Comparison of ENCODE assay signal across 31 mouse cellular contexts in the genomic region with DNA sequence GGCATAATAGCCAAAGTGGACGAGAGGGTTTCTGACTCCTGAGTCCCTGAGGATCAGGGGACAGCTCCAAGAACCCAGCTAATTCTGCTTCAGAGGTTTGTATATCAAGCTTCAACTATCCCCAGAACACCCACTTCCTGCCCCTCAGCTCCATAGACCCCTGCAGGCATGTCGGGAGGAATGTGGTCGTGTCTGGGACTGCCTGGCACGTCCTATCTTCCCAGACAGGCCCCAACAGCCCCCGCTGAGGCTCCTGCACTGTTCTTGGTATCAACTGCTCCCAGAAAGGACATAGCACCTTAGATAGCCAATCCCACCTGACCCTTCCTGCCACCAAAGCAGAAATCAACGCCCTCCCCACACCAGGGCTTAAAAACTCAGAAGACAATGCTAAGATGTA. TPM values are rescaled to one million over a fixed set of nuclear protein-coding genes. Genes with fewer than 3 reads are reported as not detected.
A peak's percentile ranks its signal among the peaks of the same experiment; 100 is the strongest.
DNase-seq lines count a peak whose midpoint lies in the region; ATAC-seq lines count a peak whose summit lies in the region.
"Had no signal": no experiment of that assay in that cellular context is flagged by ENCODE, and none has a peak within 500 bp of the region (broad histone marks: within the 10 kb centered on the region; RNA-seq: fewer than 3 reads in every experiment).

No protein-coding gene starts in this region.

- 35% methylated on average over 6 of the region's 6 CpGs for WGBS in embryonic facial prominence, embryonic 15.5 days
- 70% methylated on average over 6 of the region's 6 CpGs for WGBS in forebrain, embryonic 10.5 days
- WGBS in forebrain, embryonic 12.5 days, result 73% methylated on average over 6 of the region's 6 CpGs

- no peaks in the 10 kb centered on the region for H3K9me3 ChIP-seq in embryonic facial prominence, embryonic 15.5 days (replicated peaks)
- no peaks in the 10 kb centered on the region for H3K9me3 ChIP-seq in forebrain, embryonic 10.5 days
- H3K9me3 ChIP-seq in forebrain, embryonic 12.5 days, result no peaks in the 10 kb centered on the region
- H3K9me3 ChIP-seq: heart, embryonic 15.5 days; hindbrain, embryonic 13.5 days; liver, embryonic 15.5 days; neural tube, embryonic 15.5 days; stomach, embryonic 15.5 days had no signal

- 0 out of 2 replicates have a peak overlapping the region, but pooled peaks have one; percentile 6 for H3K4me2 ChIP-seq in embryonic facial prominence, embryonic 15.5 days (replicated peaks)
- no peak overlapping the region for H3K4me2 ChIP-seq in forebrain, embryonic 12.5 days
- H3K4me2 ChIP-seq: heart, embryonic 15.5 days; hindbrain, embryonic 13.5 days; liver, embryonic 15.5 days; midbrain, embryonic 11.5 days; neural tube, embryonic 15.5 days; stomach, embryonic 15.5 days had no signal

- no peak for ATAC-seq in embryonic facial prominence, embryonic 15.5 days (ENCODE audit: insufficient number of reproducible peaks, low FRiP score, low TSS enrichment, low read depth)
- no peak for ATAC-seq in forebrain, embryonic 12.5 days (ENCODE audit: low FRiP score)
- ATAC-seq: forebrain, embryonic 16.5 days; inflammation-experienced regulatory T-cells, adult 6 months; lung, postnatal 0 days had no signal

- no peak overlapping the region for H3K4me3 ChIP-seq in embryonic facial prominence, embryonic 15.5 days (replicated peaks)
- no peak overlapping the region for H3K4me3 ChIP-seq in forebrain, embryonic 10.5 days
- H3K4me3 ChIP-seq in forebrain, embryonic 12.5 days (replicated peaks), result no peak overlapping the region
- H3K4me3 ChIP-seq: erythroblast, embryonic 14.5 days; heart, adult 2 months; heart, embryonic 15.5 days; hindbrain, embryonic 13.5 days; liver, embryonic 15.5 days; neural tube, embryonic 15.5 days; stomach, embryonic 15.5 days had no signal

- peak overlapping the region; percentile 77 for H3K27ac ChIP-seq in embryonic facial prominence, embryonic 15.5 days (replicated peaks)
- no peak overlapping the region for H3K27ac ChIP-seq in forebrain, embryonic 10.5 days
- no peak overlapping the region for H3K27ac ChIP-seq in forebrain, embryonic 12.5 days
- H3K27ac ChIP-seq: heart, adult 2 months; heart, embryonic 15.5 days; hindbrain, embryonic 13.5 days; liver, embryonic 15.5 days; macrophage; neural tube, embryonic 15.5 days had no signal

- H3K27me3 ChIP-seq in embryonic facial prominence, embryonic 15.5 days, result no peaks in the 10 kb centered on the region
- no peaks in the 10 kb centered on the region for H3K27me3 ChIP-seq in forebrain, embryonic 10.5 days (ENCODE audit: poor library complexity, severe bottlenecking)
- H3K27me3 ChIP-seq in forebrain, embryonic 12.5 days, result no peaks in the 10 kb centered on the region
- H3K27me3 ChIP-seq: heart, embryonic 15.5 days; liver, embryonic 15.5 days; neural tube, embryonic 15.5 days; stomach, embryonic 15.5 days had no signal

- H3K9ac ChIP-seq in embryonic facial prominence, embryonic 15.5 days, result no peak overlapping the region
- no peak overlapping the region for H3K9ac ChIP-seq in forebrain, embryonic 12.5 days
- H3K9ac ChIP-seq: heart, embryonic 15.5 days; hindbrain, embryonic 13.5 days; liver, embryonic 15.5 days; neural tube, embryonic 15.5 days; stomach, embryonic 15.5 days had no signal

- 0 out of 2 replicates have a peak, but pooled peaks cover 8% of the 10 kb centered on the region for H3K4me1 ChIP-seq in embryonic facial prominence, embryonic 15.5 days
- no peaks in the 10 kb centered on the region for H3K4me1 ChIP-seq in forebrain, embryonic 10.5 days
- no peaks in the 10 kb centered on the region for H3K4me1 ChIP-seq in forebrain, embryonic 12.5 days
- H3K4me1 ChIP-seq: heart, embryonic 15.5 days; hindbrain, embryonic 13.5 days; liver, embryonic 15.5 days; neural tube, embryonic 15.5 days; stomach, embryonic 15.5 days had no signal

- H3K36me3 ChIP-seq in embryonic facial prominence, embryonic 15.5 days, result no peaks in the 10 kb centered on the region
- H3K36me3 ChIP-seq in forebrain, embryonic 10.5 days (replicated peaks), result no peaks in the 10 kb centered on the region
- H3K36me3 ChIP-seq in forebrain, embryonic 12.5 days (replicated peaks), result no peaks in the 10 kb centered on the region
- H3K36me3 ChIP-seq: heart, embryonic 15.5 days; hindbrain, embryonic 13.5 days; liver, embryonic 15.5 days; neural tube, embryonic 15.5 days; stomach, embryonic 15.5 days had no signal

- peak; percentile 31 for DNase-seq in urinary bladder, postnatal 14 days (ENCODE audit: low spot score)
- no peak for DNase-seq in urinary bladder, adult 2 months (ENCODE audit: low spot score)
- peak; percentile 9 for DNase-seq in mesoderm, embryonic 11.5 days (ENCODE audit: low read depth, low spot score)
- no peak for DNase-seq in forebrain, embryonic 10.5 days (ENCODE audit: extremely low spot score, low spot score)
- no peak for DNase-seq in thymus, postnatal 10 days (ENCODE audit: low spot score in 2 of 2)
- DNase-seq: adrenal gland, adult 2 months; cerebellum, adult 11-12 months; cerebellum, postnatal 14 days; gastrocnemius, postnatal 25 days; heart, adult 2 months; heart, postnatal 36 days; kidney, adult 2 months; kidney, postnatal 10 days; left cerebral cortex, postnatal 4 days; right cerebral cortex, adult 18-20 months; right cerebral cortex, postnatal 4 days; thymus, adult 2 months had no signal

RNA-seq across cellular contexts. Expression of gene Krt14, which starts 1.2 kb away (rescaled TPM):
- polyA plus RNA-seq in urinary bladder, adult 2 months (2012; rRNA removed), result 0.91 and 1.7 TPM in 2 replicates
- 1,122 and 1,244 TPM in 2 replicates for polyA plus RNA-seq in embryonic facial prominence, embryonic 15.5 days (2015; fragmentation: Nextera tagmentation; extraction: Ambion mirVana)
- 1.9 and 2.0 TPM in 2 replicates for polyA plus RNA-seq in forebrain, embryonic 10.5 days (2016; fragmentation: Nextera tagmentation; extraction: Ambion mirVana)
- polyA plus RNA-seq in forebrain, embryonic 12.5 days (2016; fragmentation: Nextera tagmentation; extraction: Ambion mirVana), result 5.1 and 7.0 TPM in 2 replicates
- polyA plus RNA-seq: inflammation-experienced regulatory T-cells, adult 6 months; macrophage had no signal

RNA-seq across cellular contexts. Expression of gene Krt9, which starts 15.5 kb away (rescaled TPM):
- not detected in 2 replicates for polyA plus RNA-seq in urinary bladder, adult 2 months (2012; rRNA removed)
- polyA plus RNA-seq in embryonic facial prominence, embryonic 15.5 days (2015; fragmentation: Nextera tagmentation; extraction: Ambion mirVana), result not detected in 2 replicates
- not detected in 2 replicates for polyA plus RNA-seq in forebrain, embryonic 10.5 days (2016; fragmentation: Nextera tagmentation; extraction: Ambion mirVana)
- not detected in 2 replicates for polyA plus RNA-seq in forebrain, embryonic 12.5 days (2016; fragmentation: Nextera tagmentation; extraction: Ambion mirVana)
- polyA plus RNA-seq: adrenal gland, adult 2 months; erythroblast, embryonic 14.5 days; forebrain, embryonic 16.5 days; heart, adult 2 months; heart, embryonic 15.5 days; hindbrain, embryonic 13.5 days; inflammation-experienced regulatory T-cells, adult 6 months; kidney, adult 2 months; liver, embryonic 15.5 days; lung, postnatal 0 days; macrophage; midbrain, embryonic 11.5 days; midbrain, postnatal 0 days; stomach, embryonic 15.5 days had no signal

RNA-seq across cellular contexts. Expression of gene Krt16, which starts 40.2 kb away (rescaled TPM):
- not detected in 2 replicates for polyA plus RNA-seq in urinary bladder, adult 2 months (2012; rRNA removed)
- 6.9 and 7.0 TPM in 2 replicates for polyA plus RNA-seq in embryonic facial prominence, embryonic 15.5 days (2015; fragmentation: Nextera tagmentation; extraction: Ambion mirVana)
- polyA plus RNA-seq in forebrain, embryonic 10.5 days (2016; fragmentation: Nextera tagmentation; extraction: Ambion mirVana), result not detected in 2 replicates
- not detected in 2 replicates for polyA plus RNA-seq in forebrain, embryonic 12.5 days (2016; fragmentation: Nextera tagmentation; extraction: Ambion mirVana)
- polyA plus RNA-seq: adrenal gland, adult 2 months; erythroblast, embryonic 14.5 days; forebrain, embryonic 16.5 days; heart, adult 2 months; heart, embryonic 15.5 days; hindbrain, embryonic 13.5 days; inflammation-experienced regulatory T-cells, adult 6 months; kidney, adult 2 months; liver, embryonic 15.5 days; lung, postnatal 0 days; macrophage; midbrain, embryonic 11.5 days; midbrain, postnatal 0 days; neural tube, embryonic 15.5 days had no signal

RNA-seq across cellular contexts. Expression of gene Krt17, which starts 52.3 kb away (rescaled TPM):
- 0.44 and 0.61 TPM in 2 replicates for polyA plus RNA-seq in urinary bladder, adult 2 months (2012; rRNA removed)
- 399 and 504 TPM in 2 replicates for polyA plus RNA-seq in embryonic facial prominence, embryonic 15.5 days (2015; fragmentation: Nextera tagmentation; extraction: Ambion mirVana)
- polyA plus RNA-seq in forebrain, embryonic 10.5 days (2016; fragmentation: Nextera tagmentation; extraction: Ambion mirVana), result not detected in 2 replicates
- 0.51 and 0.91 TPM in 2 replicates for polyA plus RNA-seq in forebrain, embryonic 12.5 days (2016; fragmentation: Nextera tagmentation; extraction: Ambion mirVana)
- polyA plus RNA-seq: adrenal gland, adult 2 months; macrophage; midbrain, embryonic 11.5 days had no signal

Comparison
In these comparisons a context has a peak if more than half of its experiments do, and no peak if none do; other contexts are left out.
1. DNase-seq: peak in urinary bladder, postnatal 14 days (single experiment) and mesoderm, embryonic 11.5 days (single experiment); none in urinary bladder, adult 2 months (single experiment), forebrain, embryonic 10.5 days (single experiment) and thymus, postnatal 10 days (0 of 2).
2. RNA of gene Krt14, which starts 1.2 kb away (polyA plus RNA-seq): 1,122 to 1,244 TPM in embryonic facial prominence, embryonic 15.5 days; 5.1 to 7.0 TPM in forebrain, embryonic 12.5 days, 1.9 to 2.0 TPM in forebrain, embryonic 10.5 days and 0.91 to 1.7 TPM in urinary bladder, adult 2 months; every median in the first group is over 100 times any median in the second.